Mouse (Mus musculus) left cerebral cortex, postnatal 14 days (tissue): ENCODE results near the gene Ergic1. TPM values are rescaled to one million over a fixed set of nuclear protein-coding genes. Genes with fewer than 3 reads are reported as not detected.
A peak's percentile ranks its signal among the peaks of the same experiment; 100 is the strongest.

Experiments used
- DNase-seq, 2 experiments: peaks; one replicate each; pipeline ENCODE4 v3.0.0; 2021 to 2022; ENCODE audit warnings: low spot score in 2 of 2, mixed read lengths in 1 of 2
- intact Hi-C: fragments of 180-260 bp; cut with DNase I; formaldehyde crosslinking; loops from one replicate; pipeline ENCODE4 v1.15.1; 2025
- total RNA-seq, 2 experiments: library from RNA; stranded (reverse); gene quantifications; 2 replicates each; pipeline ENCODE4 v1.2.3; 2021

Ergic1 gene
- total RNA-seq, 2 experiments from 2014 or later = 180 to 195 TPM

DNA sequence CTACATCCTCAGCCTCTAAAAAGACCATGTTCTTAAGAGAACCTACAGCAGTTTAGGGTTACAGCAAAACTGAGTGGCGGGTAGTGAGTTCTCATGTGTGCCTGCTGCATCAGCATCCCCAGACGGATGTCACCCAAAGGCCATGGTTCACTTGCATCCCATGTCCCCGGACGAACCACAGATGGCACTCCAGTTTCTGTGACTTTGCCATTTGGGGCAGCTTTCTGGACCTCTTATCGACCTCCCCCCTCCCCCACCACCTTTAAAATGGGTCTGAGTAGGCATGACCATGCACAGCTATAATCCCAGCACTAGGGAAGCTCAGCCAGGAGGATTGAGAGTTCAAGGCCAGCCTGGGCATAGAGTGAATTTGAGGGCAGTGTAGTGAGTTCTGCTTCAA, 31.9 kb downstream of the Ergic1 start:
- no peak for DNase-seq
- intact Hi-C loops = no loop called here

DNA sequence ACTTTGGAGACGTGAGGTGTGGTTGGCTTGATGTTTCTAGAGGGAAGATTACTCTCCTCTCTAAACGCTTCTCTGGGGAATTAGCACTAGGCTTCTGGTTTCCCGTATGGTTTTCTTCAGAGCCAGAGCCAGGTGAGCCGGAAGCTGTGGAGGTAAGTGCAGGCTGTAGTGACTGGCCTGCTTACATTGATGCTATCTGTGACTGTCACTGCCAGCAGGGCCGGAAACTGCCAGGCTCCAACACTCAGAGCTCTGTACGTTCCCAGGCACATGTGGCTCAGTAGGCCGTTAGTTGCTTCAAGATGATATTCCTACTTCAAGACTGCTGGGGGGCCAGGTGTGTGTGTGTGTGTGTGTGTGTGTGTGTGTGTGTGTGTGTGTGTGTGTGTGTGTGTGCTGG, 32.9 kb downstream of the Ergic1 start:
- DNase-seq = no peak
- intact Hi-C loops = no loop called here

DNA sequence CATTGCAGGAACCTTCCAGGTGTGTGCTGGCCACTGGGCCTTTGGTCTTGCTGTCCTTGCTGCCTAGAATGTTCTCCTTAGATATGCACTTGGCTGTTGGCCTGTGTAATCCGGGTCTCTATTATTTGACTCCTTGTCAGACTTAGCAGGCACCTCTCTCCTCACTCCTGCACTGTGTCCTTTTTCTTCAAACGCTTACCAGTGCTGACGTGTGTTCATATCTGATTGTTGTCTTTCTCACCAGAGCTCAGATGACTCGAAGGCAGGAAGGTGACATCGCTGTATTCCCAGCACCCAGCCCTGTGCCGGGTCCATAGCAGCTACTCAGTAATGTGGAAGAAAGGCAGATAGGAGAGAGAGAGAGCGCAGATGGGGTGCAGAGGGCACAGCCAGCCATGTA, 33.7 kb downstream of the Ergic1 start:
- intact Hi-C loops = no loop called here
- no peak for DNase-seq

DNA sequence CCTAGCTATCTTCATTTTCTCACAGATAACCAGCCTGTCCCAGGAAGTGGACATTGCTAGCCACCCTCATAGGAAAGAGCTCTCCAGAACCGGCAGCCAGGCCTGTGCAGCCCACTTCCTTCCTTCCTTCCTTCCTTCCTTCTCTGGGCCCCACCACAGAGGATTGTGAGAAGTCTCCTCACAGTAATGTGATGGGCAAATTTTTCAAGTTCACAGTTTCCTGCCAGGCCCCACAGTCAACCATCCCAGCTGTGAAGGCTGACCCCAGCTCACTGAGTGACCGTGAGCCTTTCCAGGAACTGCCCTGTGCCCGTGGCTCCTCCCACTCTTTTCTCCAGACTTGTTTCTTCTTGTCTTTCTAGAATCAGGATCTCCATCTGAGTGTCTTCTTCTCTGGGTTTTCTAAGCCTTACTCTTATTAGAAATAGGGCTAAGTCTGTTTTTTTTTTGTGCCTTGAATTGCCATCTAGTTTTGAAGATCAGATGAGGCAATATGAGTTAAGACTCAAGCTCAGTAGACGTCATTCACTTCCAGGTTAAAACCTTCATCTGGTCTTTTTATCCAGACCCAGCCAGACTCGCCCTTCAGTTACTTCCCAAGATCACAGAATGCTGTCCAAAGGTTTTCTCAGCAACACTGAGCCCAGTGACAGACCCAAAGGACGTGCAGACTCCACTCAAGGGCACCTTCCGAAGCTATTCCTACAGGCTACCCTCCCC, 34.3 kb downstream of the Ergic1 start:
- intact Hi-C loops = no loop called here
- no peak for DNase-seq

DNA sequence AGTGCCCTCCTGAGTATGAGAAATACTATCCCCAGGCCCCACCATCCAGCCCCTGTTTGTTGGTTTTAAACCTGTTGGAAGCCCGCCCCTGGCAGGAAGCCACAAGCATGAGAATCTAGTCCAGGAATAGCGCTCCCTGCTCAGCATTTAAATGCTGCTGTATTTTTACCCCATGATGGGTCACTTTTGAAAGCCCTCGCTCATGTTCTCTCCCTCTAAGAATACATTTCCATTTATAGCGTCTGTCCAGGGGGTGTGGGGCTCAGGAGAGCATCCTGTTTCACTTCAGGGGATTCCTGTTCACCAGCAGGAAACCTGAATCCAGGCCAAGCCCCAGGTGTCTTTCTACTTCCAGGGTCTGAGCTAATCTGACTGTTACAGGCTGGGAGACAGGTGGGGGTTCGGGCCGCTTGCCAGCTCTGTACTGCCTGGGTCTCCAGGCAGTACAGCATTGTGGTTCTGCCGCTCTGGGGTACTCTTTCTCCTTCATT, 34.9 kb downstream of the Ergic1 start:
- peak; percentile 81 to 82 for DNase-seq
- intact Hi-C loops = no loop called here

DNA sequence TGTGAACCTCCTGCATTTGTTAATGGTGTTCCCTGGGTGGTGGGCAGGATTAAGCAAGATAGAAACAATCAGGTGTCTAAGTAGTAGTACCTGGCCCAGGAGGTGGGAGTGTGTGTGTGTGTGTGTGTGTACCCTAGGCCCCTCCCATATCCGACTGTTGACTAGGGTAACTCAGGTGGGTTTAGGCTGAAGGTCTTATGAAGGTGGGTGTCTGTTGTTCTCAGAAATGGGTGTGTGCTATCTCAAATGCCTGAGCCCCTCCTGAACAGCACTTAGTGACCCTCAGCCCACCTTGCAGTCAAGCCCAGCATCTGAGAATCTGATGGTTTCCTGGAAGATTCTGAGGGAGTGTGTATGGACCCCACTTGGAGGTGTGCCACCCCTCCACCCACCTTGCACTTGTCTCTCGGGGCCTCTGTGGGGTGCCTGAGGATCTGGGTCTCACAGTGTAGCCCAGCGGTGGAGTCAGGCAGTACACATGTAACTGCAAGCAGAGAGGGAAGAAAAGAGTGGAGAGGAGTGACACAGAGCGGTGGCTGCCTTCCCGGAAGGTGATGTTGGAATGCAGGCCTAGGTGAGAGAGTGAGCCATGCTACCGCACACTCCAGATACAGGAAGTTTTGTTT, 35.7 kb downstream of the Ergic1 start:
- intact Hi-C loops = no loop called here
- no peak for DNase-seq

DNA sequence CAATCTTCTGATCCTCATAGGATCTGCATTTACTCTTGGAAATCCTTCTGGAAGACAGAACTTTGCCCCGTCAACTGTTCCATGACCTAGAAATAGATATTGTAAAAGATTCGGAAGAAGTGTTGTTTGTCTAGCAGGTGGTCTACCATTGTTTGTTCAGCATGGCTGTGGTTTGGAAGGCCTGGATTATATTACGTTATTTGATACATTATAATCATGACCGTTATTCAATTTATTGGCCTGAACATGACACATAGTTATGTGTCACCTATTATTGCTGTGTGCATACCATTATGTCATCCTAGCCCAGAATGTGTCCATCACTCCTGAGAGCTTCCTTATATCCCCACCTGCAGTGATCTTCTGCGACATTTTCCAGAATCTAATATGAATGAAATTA, 37.6 kb downstream of the Ergic1 start:
- intact Hi-C loops = no loop called here
- DNase-seq = no peak

DNA sequence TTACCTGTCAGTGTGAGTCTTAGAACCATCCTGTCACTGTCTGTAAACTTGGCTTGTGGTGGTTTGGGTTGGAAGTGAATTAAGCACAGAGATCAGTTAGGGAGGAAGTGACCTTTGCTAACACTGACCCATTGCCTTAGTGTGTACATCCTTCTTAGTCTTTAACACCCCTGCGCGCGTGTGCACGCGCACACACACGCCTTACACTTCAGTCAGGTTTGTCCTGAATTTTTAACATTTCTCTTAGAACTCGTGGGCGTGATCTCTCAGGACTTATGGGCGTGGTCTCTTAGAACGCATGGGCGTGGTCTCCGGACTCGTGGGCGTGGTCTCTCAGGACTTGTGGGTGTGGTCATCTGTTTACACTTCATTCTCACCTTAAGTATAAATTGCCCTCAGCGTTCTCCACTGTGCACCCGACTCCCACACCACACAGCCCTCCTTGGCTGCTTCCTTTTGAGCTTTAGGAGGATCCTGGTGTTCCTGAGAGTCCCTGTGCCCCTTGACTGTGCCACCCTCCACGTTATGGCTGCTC, 39.7 kb downstream of the Ergic1 start:
- intact Hi-C loops = no loop called here
- no peak for DNase-seq

DNA sequence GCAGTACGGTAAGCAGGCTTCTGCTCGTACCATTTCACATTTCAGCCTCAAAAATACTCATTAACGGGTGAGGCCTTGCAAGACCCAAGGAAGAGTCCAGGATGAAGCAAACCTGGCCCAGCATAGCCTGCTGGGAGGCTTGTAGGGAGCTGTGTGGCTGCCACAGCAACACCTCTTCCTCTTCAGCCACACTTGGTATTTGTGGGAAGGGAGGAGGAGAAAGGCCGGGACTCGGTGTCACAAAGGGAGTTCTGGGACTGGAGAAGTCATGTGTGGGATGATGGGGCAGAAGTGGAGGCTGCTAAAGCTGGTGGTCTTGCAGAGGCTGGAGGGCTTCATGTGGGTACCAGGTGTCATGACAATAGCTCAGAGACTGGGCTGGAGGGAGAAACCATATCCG, 40.2 kb downstream of the Ergic1 start:
- no peak for DNase-seq
- intact Hi-C loops = no loop called here

DNA sequence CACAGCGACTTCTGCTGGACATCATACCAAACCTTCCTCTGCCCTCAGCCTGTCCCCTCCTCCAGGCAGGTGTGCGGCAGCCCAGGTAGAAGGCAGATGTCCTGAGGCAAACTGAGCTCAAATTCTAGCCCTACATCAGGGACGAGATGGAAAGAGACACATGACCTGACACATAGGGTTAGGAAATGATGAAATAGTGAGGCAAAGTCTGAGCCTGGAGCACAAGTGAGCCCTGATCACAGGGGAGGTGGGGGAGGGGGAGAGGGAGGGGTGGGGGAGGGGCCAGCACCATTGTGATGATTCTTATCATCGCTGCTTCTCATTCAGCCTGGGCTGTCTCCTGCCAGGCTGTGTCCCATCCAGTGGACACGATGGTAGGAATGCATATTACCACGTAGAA, 40.6 kb downstream of the Ergic1 start:
- DNase-seq = no peak
- intact Hi-C loops = no loop called here

DNA sequence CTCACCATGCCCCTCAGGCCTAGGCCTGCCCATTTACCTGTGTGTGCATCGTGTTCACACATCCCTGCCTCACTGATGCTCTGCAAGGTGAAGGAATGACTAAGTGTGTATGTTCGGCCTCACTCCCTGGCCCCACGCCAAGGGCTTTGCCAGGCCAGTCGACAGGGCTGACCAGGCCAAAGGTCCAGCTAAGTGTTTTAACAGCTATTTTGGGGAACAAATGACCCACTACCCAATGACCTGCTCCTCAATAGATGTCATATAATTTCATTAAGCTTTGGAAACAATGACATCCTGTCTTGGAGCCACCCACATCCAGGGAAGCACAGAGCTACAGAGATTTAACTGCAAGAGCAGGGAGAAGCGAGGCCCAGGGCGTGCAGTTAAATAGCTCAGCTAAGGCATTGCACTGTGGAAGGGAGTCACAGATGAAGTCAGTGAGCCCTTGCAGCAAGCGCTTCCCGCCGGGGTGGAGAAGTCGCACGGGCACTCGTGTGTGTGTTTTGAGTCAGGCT, 41.1 kb downstream of the Ergic1 start:
- DNase-seq = peak in 1 of 2 experiments; percentile 42
- intact Hi-C loops = no loop called here

DNA sequence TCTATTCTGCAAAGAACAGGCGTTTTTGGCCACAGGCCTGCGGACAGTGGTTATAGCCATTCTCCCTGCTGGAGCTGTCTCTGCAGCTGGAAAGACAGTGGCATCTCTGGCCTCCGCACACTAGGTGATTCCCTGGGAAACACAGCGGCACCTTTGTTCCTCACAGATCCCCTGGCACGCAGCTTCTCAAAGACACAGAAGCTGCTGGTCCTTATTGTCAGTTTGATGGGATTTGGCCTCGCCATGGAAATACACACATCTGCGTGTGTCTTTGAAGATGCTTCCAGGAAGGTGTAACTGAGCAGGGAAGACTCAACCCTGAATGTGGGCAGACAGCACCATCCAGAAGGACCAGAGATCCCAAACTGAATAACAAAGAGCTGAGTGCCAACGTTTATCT, 42.0 kb downstream of the Ergic1 start:
- DNase-seq = no peak

DNA sequence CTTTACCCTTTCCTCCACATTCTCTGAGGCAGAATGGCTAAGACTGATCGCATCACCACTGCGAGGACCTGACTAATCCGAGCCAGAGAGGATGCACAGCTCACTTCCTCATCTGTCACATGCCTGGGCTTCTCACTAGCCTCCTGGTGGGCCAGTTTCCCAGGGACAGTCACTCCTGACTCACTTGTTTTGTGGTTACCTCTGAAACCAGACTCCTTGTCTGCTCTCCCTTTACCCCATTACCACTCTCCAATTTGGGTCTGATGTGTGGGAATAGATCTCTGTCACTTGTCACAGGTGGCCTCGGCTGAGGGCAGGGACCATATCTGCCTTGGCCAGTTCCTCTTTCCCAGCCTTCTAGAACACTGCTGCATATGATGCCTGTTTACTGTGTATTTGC, 44.3 kb downstream of the Ergic1 start:
- DNase-seq = no peak
- intact Hi-C loops = no loop called here

More for the DNA sequence above, 42.0 kb downstream of the Ergic1 start:
- intact Hi-C loops = no loop called here

DNA sequence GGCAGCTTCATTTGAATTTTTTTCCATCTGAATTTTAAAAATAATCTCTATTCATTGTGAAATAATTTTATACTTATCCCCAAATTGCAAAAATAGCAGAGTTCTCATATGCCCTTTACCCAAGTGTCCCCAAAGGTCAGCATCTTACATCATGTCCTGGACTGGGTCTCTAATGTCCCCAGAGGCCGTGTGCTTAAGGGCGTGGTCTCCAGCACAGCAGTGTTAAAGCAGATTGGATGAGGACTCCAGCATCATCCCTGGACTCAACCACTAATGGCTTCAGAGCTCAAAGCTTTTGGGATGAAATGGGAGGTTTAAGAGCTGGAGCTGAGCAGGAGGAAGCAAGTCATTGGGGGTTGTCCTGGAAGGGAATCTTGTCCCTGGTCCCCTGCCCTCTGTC, 45.2 kb downstream of the Ergic1 start:
- intact Hi-C loops = no loop called here
- DNase-seq = no peak

DNA sequence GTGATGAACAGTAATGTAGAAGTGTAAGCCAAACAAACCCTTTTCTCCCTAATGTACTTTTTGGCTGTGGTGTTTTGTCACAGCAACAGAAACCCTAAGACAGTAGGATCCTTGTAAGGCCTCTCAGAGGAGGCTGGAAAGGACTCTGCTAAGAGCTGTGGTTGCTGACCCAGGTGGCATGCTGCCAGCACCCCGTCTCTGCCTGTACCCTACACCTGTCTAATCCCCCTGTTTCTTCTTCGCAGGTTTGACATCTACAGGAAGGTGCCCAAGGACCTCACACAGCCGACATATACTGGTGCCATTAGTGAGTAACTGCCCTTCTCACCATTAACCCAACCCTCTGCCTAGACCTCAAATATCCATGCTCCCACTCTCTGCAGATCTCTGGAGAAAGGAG, 47.1 kb downstream of the Ergic1 start:
- intact Hi-C loops = no loop called here

DNA sequence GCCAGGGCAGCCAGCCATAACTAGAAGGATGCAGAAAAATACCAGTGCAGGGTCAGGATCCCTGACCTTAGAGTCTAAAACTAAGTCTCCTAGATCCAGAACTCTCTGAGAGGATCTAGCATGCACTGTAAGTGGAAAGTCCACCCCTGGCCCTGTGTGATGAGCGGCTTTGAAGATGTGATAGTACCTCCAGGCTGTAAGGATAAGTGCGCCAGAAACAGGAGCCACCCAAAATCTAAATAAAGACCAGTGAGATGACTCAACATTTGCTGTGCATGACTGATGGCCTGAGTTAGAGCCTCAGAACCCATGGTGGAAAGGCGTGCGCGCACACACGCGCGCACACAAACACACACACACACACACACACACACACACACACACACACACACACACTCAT, 47.6 kb downstream of the Ergic1 start:
- no peak for DNase-seq
- intact Hi-C loops = no loop called here

More for the DNA sequence above, 47.1 kb downstream of the Ergic1 start:
- DNase-seq = no peak

DNA sequence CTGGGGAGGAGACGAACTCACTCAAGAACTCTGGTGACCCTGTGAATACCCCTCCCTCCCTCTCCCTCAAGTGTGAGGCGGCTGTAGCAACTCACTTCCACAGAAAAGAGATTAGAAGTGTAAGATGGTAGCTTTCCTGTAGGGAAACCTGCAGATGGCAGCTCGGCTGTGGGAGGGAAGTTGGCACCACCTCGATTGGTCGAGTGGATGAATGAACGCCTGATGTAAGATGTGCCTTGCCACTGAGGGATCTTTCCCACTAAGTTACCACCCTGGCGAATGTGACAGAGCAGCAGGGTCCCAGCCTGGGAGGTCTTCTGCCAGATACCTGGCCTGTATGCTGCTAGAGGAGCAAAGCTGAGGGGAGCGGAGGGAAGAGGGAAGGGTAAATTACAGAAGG, 48.5 kb downstream of the Ergic1 start:
- intact Hi-C loops = no loop called here
- peak; percentile 69 for DNase-seq

DNA sequence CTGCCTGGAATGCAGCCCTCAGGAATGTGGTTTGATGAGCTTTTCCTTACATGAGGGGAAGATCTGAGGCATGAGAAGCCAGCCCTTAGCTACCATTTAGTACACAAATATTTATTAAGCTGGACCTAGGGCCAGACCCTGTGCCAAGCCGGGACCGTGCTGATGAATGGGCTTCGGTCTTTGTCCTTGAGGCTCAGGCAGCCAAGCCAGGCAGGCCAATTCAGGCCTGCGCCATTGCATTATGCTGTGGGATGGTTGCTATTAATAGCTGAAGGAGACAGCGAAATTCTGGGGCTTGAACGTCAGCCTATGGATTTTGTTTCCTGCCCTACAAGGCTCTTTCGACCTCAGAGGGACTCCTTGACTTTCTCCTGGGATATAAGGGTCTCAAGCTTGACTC, 50.0 kb downstream of the Ergic1 start:
- intact Hi-C loops = no loop called here
- DNase-seq = no peak

DNA sequence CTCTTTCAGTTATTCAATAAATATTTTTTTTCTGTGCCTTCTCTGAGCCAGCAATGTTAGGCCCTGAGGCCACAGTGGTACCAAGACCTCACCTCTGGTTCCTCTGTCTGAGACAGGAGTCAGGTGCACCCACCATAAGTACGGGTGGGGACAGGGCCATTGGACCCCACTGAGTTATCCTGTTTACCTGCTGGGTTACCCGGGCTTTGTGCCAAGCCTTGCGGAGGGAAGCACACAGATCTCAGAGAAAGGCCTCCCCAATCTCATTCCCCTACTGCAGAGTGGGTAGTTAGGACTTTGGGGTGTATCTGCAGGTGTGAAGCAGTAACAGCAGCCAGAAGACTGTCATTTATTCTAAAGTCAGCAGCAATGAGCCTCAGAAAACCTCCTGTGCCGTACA, 50.6 kb downstream of the Ergic1 start:
- intact Hi-C loops = no loop called here
- no peak for DNase-seq

DNA sequence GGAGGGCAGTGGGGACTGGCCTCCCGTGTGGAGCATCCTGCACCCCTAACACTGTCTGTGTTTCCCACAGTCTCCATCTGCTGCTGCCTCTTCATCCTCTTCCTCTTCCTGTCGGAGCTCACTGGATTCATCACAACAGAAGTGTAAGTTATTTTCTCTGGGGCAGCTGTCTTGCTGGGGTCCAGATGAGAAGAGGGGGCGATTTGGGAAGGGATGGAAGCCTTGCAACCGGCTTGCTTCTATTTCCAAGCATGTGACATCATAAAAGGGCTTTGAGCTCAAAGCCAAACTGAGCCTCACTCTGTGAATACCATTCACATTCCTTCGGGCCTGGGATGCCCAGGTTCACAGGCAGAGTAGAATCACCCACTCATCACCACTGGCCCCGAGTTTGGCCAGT, 53.0 kb downstream of the Ergic1 start:
- intact Hi-C loops = no loop called here
- no peak for DNase-seq
